Mouse (Mus musculus): ENCODE data around the gene Slc2a13.

Gene Slc2a13

GRCm38 (mm10) chr15:91502235-91502634, 70.8 kb downstream of the Slc2a13 start:
- DNase-seq (ENCODE audit: low spot score), result no peak

- DNase-seq (ENCODE audit: low spot score), result no peak
Observed at GRCm38 (mm10) chr15:91495014-91495413, 78.0 kb downstream of the Slc2a13 start.

- no peak for DNase-seq (ENCODE audit: low spot score)
Observed at GRCm38 (mm10) chr15:91479924-91480615, 93.0 kb downstream of the Slc2a13 start.

GRCm38 (mm10) chr15:91477766-91478165, 95.3 kb downstream of the Slc2a13 start:
- peak; percentile 53 for DNase-seq (ENCODE audit: low spot score)

- DNase-seq (ENCODE audit: low spot score), result no peak
Observed at GRCm38 (mm10) chr15:91473690-91474409, 99.2 kb downstream of the Slc2a13 start.

GRCm38 (mm10) chr15:91465331-91465730, 107.7 kb downstream of the Slc2a13 start:
- no peak for DNase-seq (ENCODE audit: low spot score)

GRCm38 (mm10) chr15:91463857-91464435, 109.1 kb downstream of the Slc2a13 start:
- no peak for DNase-seq (ENCODE audit: low spot score)

GRCm38 (mm10) chr15:91463026-91463661, 109.9 kb downstream of the Slc2a13 start:
- DNase-seq (ENCODE audit: low spot score), result no peak

GRCm38 (mm10) chr15:91461940-91462339, 111.1 kb downstream of the Slc2a13 start:
- no peak for DNase-seq (ENCODE audit: low spot score)

GRCm38 (mm10) chr15:91457202-91457601, 115.9 kb downstream of the Slc2a13 start:
- no peak for DNase-seq (ENCODE audit: low spot score)

GRCm38 (mm10) chr15:91445399-91445798, 127.7 kb downstream of the Slc2a13 start:
- DNase-seq (ENCODE audit: low spot score), result no peak

GRCm38 (mm10) chr15:91443449-91443848, 129.6 kb downstream of the Slc2a13 start:
- no peak for DNase-seq (ENCODE audit: low spot score)

- DNase-seq (ENCODE audit: low spot score), result no peak
Observed at GRCm38 (mm10) chr15:91439883-91440282, 133.2 kb downstream of the Slc2a13 start.

GRCm38 (mm10) chr15:91425426-91425825, 147.6 kb downstream of the Slc2a13 start:
- DNase-seq (ENCODE audit: low spot score), result no peak

GRCm38 (mm10) chr15:91406979-91407378, 166.1 kb downstream of the Slc2a13 start:
- no peak for DNase-seq (ENCODE audit: low spot score)

- DNase-seq (ENCODE audit: low spot score), result no peak
Observed at GRCm38 (mm10) chr15:91395165-91395564, 177.9 kb downstream of the Slc2a13 start.

GRCm38 (mm10) chr15:91383694-91384093, 189.4 kb downstream of the Slc2a13 start:
- DNase-seq (ENCODE audit: low spot score), result no peak

- no peak for DNase-seq (ENCODE audit: low spot score)
Observed at GRCm38 (mm10) chr15:91382606-91383005, 190.5 kb downstream of the Slc2a13 start.

GRCm38 (mm10) chr15:91381864-91382263, 191.2 kb downstream of the Slc2a13 start:
- DNase-seq (ENCODE audit: low spot score), result no peak

- DNase-seq (ENCODE audit: low spot score), result peak; percentile 5
Observed at GRCm38 (mm10) chr15:91378751-91379325, 194.2 kb downstream of the Slc2a13 start.

- DNase-seq (ENCODE audit: low spot score), result no peak
Observed at GRCm38 (mm10) chr15:91377568-91377967, 195.5 kb downstream of the Slc2a13 start.

GRCm38 (mm10) chr15:91377105-91377504, 196.0 kb downstream of the Slc2a13 start:
- DNase-seq (ENCODE audit: low spot score), result no peak

Data from lung, postnatal 25 days (tissue).